Mouse (Mus musculus) monocyte, adult 2 months (primary cell): ENCODE data around the gene Myl6b.

Source experiments
- DNase-seq, 2 experiments: peaks; one replicate each; pipeline ENCODE4 v3.0.0; 2022; ENCODE audit warnings: low spot score in 2 of 2, low read depth in 1 of 2

Gene Myl6b

GRCm38 (mm10) chr10:128498590-128498989, at the start of gene Myl6b:
TSS of gene Myl6b (minus strand) at chr10:128498685.
- peak; percentile 91 to 95 for DNase-seq

GRCm38 (mm10) chr10:128547361-128548032, 49.0 kb upstream of the Myl6b start, which contains the start of gene Zc3h10:
TSS of gene Zc3h10 (minus strand) at chr10:128547774.
- peak; percentile 87 to 91 for DNase-seq

- DNase-seq = no peak
Observed at GRCm38 (mm10) chr10:128546787-128547186, 48.3 kb upstream of the Myl6b start.

GRCm38 (mm10) chr10:128546361-128546760, 47.9 kb upstream of the Myl6b start:
- no peak for DNase-seq

GRCm38 (mm10) chr10:128545570-128545898, 47.0 kb upstream of the Myl6b start:
- DNase-seq = no peak

GRCm38 (mm10) chr10:128544674-128545569, 46.4 kb upstream of the Myl6b start:
- no peak for DNase-seq

- no peak for DNase-seq
Observed at GRCm38 (mm10) chr10:128544151-128544657, 45.7 kb upstream of the Myl6b start.

GRCm38 (mm10) chr10:128543100-128543499, 44.6 kb upstream of the Myl6b start:
- no peak for DNase-seq

- DNase-seq = no peak
Observed at GRCm38 (mm10) chr10:128538340-128538870, 39.9 kb upstream of the Myl6b start.

GRCm38 (mm10) chr10:128536266-128536940, 37.9 kb upstream of the Myl6b start:
- DNase-seq = peak; percentile 88

- DNase-seq = no peak
Observed at GRCm38 (mm10) chr10:128535624-128536265, 37.3 kb upstream of the Myl6b start.

- DNase-seq = no peak
Observed at GRCm38 (mm10) chr10:128535206-128535605, 36.7 kb upstream of the Myl6b start.

GRCm38 (mm10) chr10:128526366-128527356, 28.2 kb upstream of the Myl6b start:
- no peak for DNase-seq

- DNase-seq = peak; percentile 87 to 94
Observed at GRCm38 (mm10) chr10:128525671-128526308, 27.3 kb upstream of the Myl6b start, which contains the start of gene Esyt1. TSS of gene Esyt1 (minus strand) at chr10:128525871.

GRCm38 (mm10) chr10:128524732-128525662, 26.5 kb upstream of the Myl6b start:
- no peak for DNase-seq

GRCm38 (mm10) chr10:128524111-128524731, 25.7 kb upstream of the Myl6b start:
- no peak for DNase-seq

GRCm38 (mm10) chr10:128522351-128522750, 23.9 kb upstream of the Myl6b start:
- no peak for DNase-seq
